Mouse (Mus musculus) G1E (cell line): ENCODE measurements around the gene Chd4.

ENCODE experiments used
- CTCF ChIP-seq: IDR thresholded peaks from 2 replicates; pipeline ENCODE4 v1.5.1; 2012; ENCODE audit warnings: low read depth, low read length, inconsistent platforms, mixed read lengths
- GATA1 ChIP-seq: IDR thresholded peaks from 2 replicates; pipeline ENCODE4 v1.6.1; 2012; ENCODE audit warnings: borderline replicate concordance, low read length, inconsistent platforms, mixed read lengths
- POLR2AphosphoS5 ChIP-seq: IDR thresholded peaks from 2 replicates; pipeline ENCODE4 v1.6.1; 2012; ENCODE audit warnings: low read depth, low read length, inconsistent platforms; ENCODE audit not compliant: insufficient replicate concordance

GRCm38 (mm10) chr6:125146148-125146547 is 50.4 kb downstream of the Chd4 start:
- TF ChIP-seq CTCF: no peak
- TF ChIP-seq POLR2AphosphoS5: no peak
- no peak for TF ChIP-seq GATA1
